Mouse (Mus musculus): ENCODE results near the gene Elovl5.

- TF ChIP-seq CTCF (IDR thresholded peaks at IDR 0.05; ENCODE audit: extremely low read depth, insufficient read depth, low read length) (no peak), POLR2A (IDR thresholded peaks at IDR 0.05; ENCODE audit: extremely low read depth, insufficient read depth, low read length) (no peak)
Measured at GRCm38 (mm10) chr9:77937875-77938274, 20.7 kb downstream of the Elovl5 start.

Data from cortical plate, adult 2 months (tissue).